ENCODE assay signal across 8 mouse cellular contexts in the genomic region with DNA sequence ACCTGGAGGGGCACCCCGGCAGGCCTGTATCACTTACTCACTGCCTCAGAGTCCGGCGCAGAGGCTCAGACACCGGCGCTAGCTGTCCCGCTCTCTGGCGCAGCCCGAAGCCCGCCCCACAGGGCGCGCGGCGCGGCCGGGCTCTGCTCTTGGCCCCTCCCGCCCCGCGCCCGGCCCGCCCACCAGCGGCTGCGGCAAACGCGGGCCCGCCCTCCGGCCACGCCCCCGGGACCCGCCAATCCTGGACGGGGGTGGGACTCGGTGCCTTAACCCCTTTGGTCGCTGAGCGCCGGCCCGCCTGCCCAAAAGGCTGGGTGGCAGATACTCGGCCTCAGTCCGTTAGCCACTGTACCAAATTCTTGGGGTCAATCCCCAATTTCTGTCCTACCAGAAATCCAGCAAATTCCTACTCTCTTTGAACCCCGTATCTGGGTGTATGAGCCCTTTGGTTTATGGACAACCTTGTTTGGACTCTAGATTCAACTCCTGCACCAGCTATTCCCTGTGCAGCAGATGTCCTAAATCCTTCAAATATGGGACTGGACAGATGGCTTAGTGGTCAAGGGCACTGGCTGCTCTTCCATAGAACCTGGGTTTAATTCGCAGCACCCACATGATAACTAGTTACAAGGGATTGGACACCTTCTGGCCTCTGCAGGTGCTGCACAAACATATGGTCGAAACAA. TPM values are rescaled to one million over a fixed set of nuclear protein-coding genes. Genes with fewer than 3 reads are reported as not detected.
A peak's percentile ranks its signal among the peaks of the same experiment; 100 is the strongest.
DNase-seq lines count a peak whose midpoint lies in the region; ATAC-seq and TF ChIP-seq lines count a peak whose summit lies in the region.

A gene (minus strand): TSS at position 120 of the 686 bp plus-strand sequence.

- peak within 1 kb of the TSS; percentile 86 for H3K9ac ChIP-seq in heart, embryonic 13.5 days
- H3K9ac ChIP-seq in liver, embryonic 11.5 days (ENCODE audit: low read depth, low read length): peak within 1 kb of the TSS; percentile 69

- ATAC-seq in heart, embryonic 13.5 days (ENCODE audit: extremely low read depth, insufficient number of reproducible peaks, low FRiP score, low TSS enrichment): peak; percentile 94
- ATAC-seq in liver, embryonic 11.5 days (replicated peaks; ENCODE audit: low FRiP score): peak; percentile 98

- H3K27ac ChIP-seq in heart, embryonic 13.5 days (replicated peaks): no peak within 1 kb of the TSS
- no peak within 1 kb of the TSS; the same call in 1 of the 2 replicates for H3K27ac ChIP-seq in liver, embryonic 11.5 days (ENCODE audit: low read depth, low read length)

- H3ac ChIP-seq in myocyte (ENCODE audit: control insufficient read depth, insufficient read length): peak within 1 kb of the TSS; percentile 52

- peak; percentile 90 for DNase-seq in CD4-positive, CD25-positive, alpha-beta regulatory T cell, adult 2 months (ENCODE audit: low read depth, low spot score)
- peak; percentile 83 for DNase-seq in c-Kit-negative CD71-positive TER-119-positive erythroid progenitor cells, embryonic 14.5 days (ENCODE audit: low read depth, low spot score)
- DNase-seq in fibroblast of lung, adult 2 months (ENCODE audit: low read depth): peak; percentile 39
- peak; percentile 97 for DNase-seq in kidney, postnatal 10 days
- DNase-seq in liver, embryonic 11.5 days (ENCODE audit: low spot score): peak; percentile 92
- DNase-seq in splenic B cell, adult 2 months (ENCODE audit: low read depth, low spot score): peak; percentile 89

- peaks cover 7% of the 10 kb centered on the region for H3K36me3 ChIP-seq in heart, embryonic 13.5 days
- no peaks in the 10 kb centered on the region for H3K36me3 ChIP-seq in liver, embryonic 11.5 days (ENCODE audit: control insufficient read depth, insufficient read depth, low read length)
- H3K36me3 ChIP-seq in myocyte (ENCODE audit: control insufficient read depth, insufficient read depth): no peaks in the 10 kb centered on the region
- H3K36me3 ChIP-seq in splenic B cell, adult 2 months (ENCODE audit: control insufficient read depth, insufficient read depth, low read length, poor library complexity, severe bottlenecking): no peaks in the 10 kb centered on the region

- WGBS in heart, embryonic 13.5 days: 3% methylated on average over 40 of the region's 40 CpGs
- WGBS in liver, embryonic 11.5 days: 3% methylated on average over 34 of the region's 40 CpGs

- peak; percentile 56 for TF ChIP-seq POLR2A in myocyte (IDR thresholded peaks at IDR 0.05; ENCODE audit: insufficient read length, low read depth)

- H3K27me3 ChIP-seq in heart, embryonic 13.5 days (replicated peaks): peaks cover 37% of the 10 kb centered on the region
- H3K27me3 ChIP-seq in liver, embryonic 11.5 days (replicated peaks; ENCODE audit: control insufficient read depth, insufficient read depth, low read length): peaks cover 18% of the 10 kb centered on the region
- no peaks in the 10 kb centered on the region for H3K27me3 ChIP-seq in myocyte (ENCODE audit: control insufficient read depth, insufficient read depth, insufficient read length)
- no peaks in the 10 kb centered on the region for H3K27me3 ChIP-seq in splenic B cell, adult 2 months (ENCODE audit: control insufficient read depth, insufficient read depth, low read length, poor library complexity, severe bottlenecking)

- H3K79me2 ChIP-seq in myocyte (ENCODE audit: control insufficient read depth, insufficient read depth): no peaks in the 10 kb centered on the region

- peaks cover 11% of the 10 kb centered on the region; the same call in 1 of the 2 replicates for H3K4me1 ChIP-seq in heart, embryonic 13.5 days
- H3K4me1 ChIP-seq in liver, embryonic 11.5 days (replicated peaks; ENCODE audit: control insufficient read depth, insufficient read depth, low read length): peaks cover 10% of the 10 kb centered on the region

- peak within 1 kb of the TSS; percentile 99 for H3K4me2 ChIP-seq in heart, embryonic 13.5 days
- H3K4me2 ChIP-seq in liver, embryonic 11.5 days: peak within 1 kb of the TSS; percentile 95
- peak within 1 kb of the TSS; percentile 95 for H3K4me2 ChIP-seq in myocyte (ENCODE audit: low read depth)

- no peaks in the 10 kb centered on the region for H3K9me3 ChIP-seq in heart, embryonic 13.5 days
- H3K9me3 ChIP-seq in liver, embryonic 11.5 days (ENCODE audit: control insufficient read depth, low read length): no peaks in the 10 kb centered on the region

- peak within 1 kb of the TSS; percentile 64 for H3K4me3 ChIP-seq in heart, embryonic 13.5 days
- peak within 1 kb of the TSS; percentile 66 for H3K4me3 ChIP-seq in liver, embryonic 11.5 days (ENCODE audit: low read depth, low read length)
- peak within 1 kb of the TSS; percentile 39 for H3K4me3 ChIP-seq in myocyte

TF ChIP-seq in myocyte, 11 proteins besides CTCF, POLR2A, EP300 and RAD21:
- peak; percentile 77 for TF ChIP-seq POLR2AphosphoS2 (IDR thresholded peaks at IDR 0.05; ENCODE audit: insufficient read length, low read depth)
- TF ChIP-seq SRF (IDR thresholded peaks at IDR 0.05; ENCODE audit: control insufficient read depth, insufficient read length, low read depth): no peak

RNA-seq across cellular contexts. Expression of the gene that starts here (rescaled TPM):
- 1.5 and 1.8 TPM in 2 replicates for polyA plus RNA-seq in heart, embryonic 13.5 days (2015; fragmentation: Nextera tagmentation; extraction: Ambion mirVana)
- polyA plus RNA-seq in liver, embryonic 11.5 days (2014; fragmentation: Nextera tagmentation; extraction: Ambion mirVana): 0.36 and 0.38 TPM in 2 replicates
- 13.3 TPM for polyA plus RNA-seq in myocyte (2012; fragmentation: generic; extraction: Trizol)

Comparison
In these comparisons a context has a peak if more than half of its experiments do, and no peak if none do; other contexts are left out.
1. Peak in DNase-seq, ATAC-seq, H3K4me3 ChIP-seq, H3K9ac ChIP-seq and H3K4me2 ChIP-seq in liver, embryonic 11.5 days; RNA of the gene not detected or under 1 TPM.
2. DNase-seq: peak in every context shown above with its lines; median percentile 97 in kidney, postnatal 10 days; 92 in liver, embryonic 11.5 days; 90 in CD4-positive, CD25-positive, alpha-beta regulatory T cell, adult 2 months; 89 in splenic B cell, adult 2 months; 83 in c-Kit-negative CD71-positive TER-119-positive erythroid progenitor cells, embryonic 14.5 days; 39 in fibroblast of lung, adult 2 months.